Mouse (Mus musculus): ENCODE measurements at regions not wholly inside any gene's neighbourhood (a gene's known extent, or its start where the extent isn't known, plus 50 kb on each side); places are given as distances from the start of the nearest gene placed in this dataset.

GRCm38 (mm10) chr6:116985147-116985737 is 183.1 kb upstream of the Cxcl12 start:
- TF ChIP-seq CTCF (IDR thresholded peaks at IDR 0.05; ENCODE audit: insufficient read depth, low read depth, low read length), result no peak
- no peak for TF ChIP-seq POLR2A (IDR thresholded peaks at IDR 0.05; ENCODE audit: insufficient read depth, low read depth, low read length)

Data from olfactory bulb, adult 2 months (tissue).